Mouse (Mus musculus) MEL (cell line): ENCODE measurements around the gene Spef2. TPM values are rescaled to one million over a fixed set of nuclear protein-coding genes. Genes with fewer than 3 reads are reported as not detected.
A peak's percentile ranks its signal among the peaks of the same experiment; 100 is the strongest.

Experiments used
- DNase-seq: peaks from one replicate; pipeline ENCODE4 v3.0.0; 2011; ENCODE audit warnings: low read depth, low spot score
- H3K27ac ChIP-seq: 2 replicates; pipeline ENCODE4 v1.5.1; 2012; ENCODE audit warnings: low read depth, mild to moderate bottlenecking, control low read depth, low read length, moderate library complexity; ENCODE audit not compliant: control insufficient read depth
- H3K27me3 ChIP-seq, 2 experiments: fragments of 150-350 bp in 1 of 2; sonication (generic) in 1 of 2; 2 replicates each; pipeline ENCODE4 v1.6.1; 2012; ENCODE audit warnings: low read length in 2 of 2, mild to moderate bottlenecking in 2 of 2, improper control_type of control experiment in 1 of 2, moderate library complexity in 1 of 2; ENCODE audit not compliant: insufficient read depth in 2 of 2, control insufficient read depth in 1 of 2
- H3K36me3 ChIP-seq, 2 experiments: 2 replicates each; pipeline ENCODE4 v1.6.1; 2012 to 2014; ENCODE audit warnings: low read length in 2 of 2, improper control_type of control experiment in 1 of 2, inconsistent platforms in 1 of 2, mild to moderate bottlenecking in 1 of 2; ENCODE audit not compliant: insufficient read depth in 2 of 2, control insufficient read depth in 1 of 2
- H3K4me1 ChIP-seq, 2 experiments: fragments of 150-350 bp in 1 of 2; sonication (generic) in 1 of 2; 2 replicates each; pipeline ENCODE4 v1.6.1; 2012; ENCODE audit warnings: low read length in 2 of 2, improper control_type of control experiment in 1 of 2, mild to moderate bottlenecking in 1 of 2; ENCODE audit not compliant: insufficient read depth in 2 of 2, control insufficient read depth in 1 of 2
- H3K4me3 ChIP-seq, 2 experiments: fragments of 150-350 bp in 1 of 2; sonication (generic) in 1 of 2; 2 replicates each; pipeline ENCODE4 v1.5.1; 2012; ENCODE audit warnings: low read depth in 2 of 2, low read length in 2 of 2, mild to moderate bottlenecking in 2 of 2, moderate library complexity in 2 of 2, control low read depth in 1 of 2, improper control_type of control experiment in 1 of 2; ENCODE audit not compliant: control insufficient read depth in 1 of 2, insufficient read depth in 1 of 2
- H3K79me2 ChIP-seq: 2 replicates; pipeline ENCODE4 v1.6.1; 2012; ENCODE audit warnings: mild to moderate bottlenecking, low read length, moderate library complexity; ENCODE audit not compliant: control insufficient read depth, poor library complexity, insufficient read depth
- H3K9ac ChIP-seq: 2 replicates; pipeline ENCODE4 v1.6.1; 2012; ENCODE audit warnings: low read depth, mild to moderate bottlenecking, control low read depth, low read length, moderate library complexity; ENCODE audit not compliant: control insufficient read depth, poor library complexity, severe bottlenecking
- H3K9me3 ChIP-seq: fragments of 150-350 bp; sonication (generic); replicated peaks from 2 replicates; pipeline ENCODE4 v1.6.1; 2012; ENCODE audit warnings: mild to moderate bottlenecking, low read length, improper control_type of control experiment, moderate library complexity; ENCODE audit not compliant: insufficient read depth
- BHLHE40 ChIP-seq: IDR thresholded peaks from 2 replicates; pipeline ENCODE4 v1.6.1; 2012; ENCODE audit warnings: low read depth, mild to moderate bottlenecking, inconsistent platforms, low read length, improper control_type of control experiment, borderline replicate concordance
- CHD2 ChIP-seq: IDR thresholded peaks from 2 replicates; pipeline ENCODE4 v1.6.1; 2011; ENCODE audit warnings: low read length, improper control_type of control experiment
- EP300 ChIP-seq, 2 experiments: IDR thresholded peaks; 2 replicates each; pipeline ENCODE4 v1.6.1; 2011; ENCODE audit warnings: improper control_type of control experiment in 2 of 2, low read length in 2 of 2, low read depth in 1 of 2, mild to moderate bottlenecking in 1 of 2
- ETS1 ChIP-seq: IDR thresholded peaks from 2 replicates; pipeline ENCODE4 v1.6.1; 2012; ENCODE audit warnings: low read depth, mild to moderate bottlenecking, inconsistent platforms, low read length, improper control_type of control experiment, moderate library complexity
- GATA1 ChIP-seq: IDR thresholded peaks from 2 replicates; pipeline ENCODE4 v1.6.1; 2011; ENCODE audit warnings: low read depth, low read length, improper control_type of control experiment
- HCFC1 ChIP-seq: IDR thresholded peaks from 2 replicates; pipeline ENCODE4 v1.6.1; 2012; ENCODE audit warnings: low read depth, mild to moderate bottlenecking, inconsistent platforms, low read length, improper control_type of control experiment, moderate library complexity
- MAFK ChIP-seq: IDR thresholded peaks from 2 replicates; pipeline ENCODE4 v1.6.1; 2011; ENCODE audit warnings: low read depth, mild to moderate bottlenecking, low read length, improper control_type of control experiment, borderline replicate concordance
- MAZ ChIP-seq: IDR thresholded peaks from 2 replicates; pipeline ENCODE4 v1.6.1; 2012; ENCODE audit warnings: low read depth, mild to moderate bottlenecking, inconsistent platforms, low read length, improper control_type of control experiment
- POLR2AphosphoS5 ChIP-seq: IDR thresholded peaks from 2 replicates; pipeline ENCODE4 v1.6.1; 2012; ENCODE audit warnings: low read depth, borderline replicate concordance, mild to moderate bottlenecking, inconsistent platforms, low read length, moderate library complexity, mixed read lengths
- RAD21 ChIP-seq: IDR thresholded peaks from 2 replicates; pipeline ENCODE4 v1.6.1; 2011; ENCODE audit warnings: mild to moderate bottlenecking, low read depth, low read length, improper control_type of control experiment
- RCOR1 ChIP-seq: IDR thresholded peaks from 2 replicates; pipeline ENCODE4 v1.6.1; 2012; ENCODE audit warnings: low read depth, mild to moderate bottlenecking, inconsistent platforms, low read length, improper control_type of control experiment
- SIN3A ChIP-seq: IDR thresholded peaks from 2 replicates; pipeline ENCODE4 v1.6.1; 2012; ENCODE audit warnings: low read length, improper control_type of control experiment, inconsistent platforms
- TAL1 ChIP-seq: IDR thresholded peaks from 2 replicates; pipeline ENCODE4 v1.6.1; 2012; ENCODE audit warnings: mild to moderate bottlenecking, inconsistent platforms, low read length, moderate library complexity, mixed read lengths
- TBP ChIP-seq: IDR thresholded peaks from 2 replicates; pipeline ENCODE4 v1.8.0; 2011; ENCODE audit warnings: low read depth, low read length, improper control_type of control experiment
- ZC3H11A ChIP-seq: IDR thresholded peaks from 2 replicates; pipeline ENCODE4 v1.6.1; 2012; ENCODE audit warnings: low read depth, mild to moderate bottlenecking, inconsistent platforms, low read length, improper control_type of control experiment
- ZKSCAN1 ChIP-seq: IDR thresholded peaks from 2 replicates; pipeline ENCODE4 v1.6.1; 2012; ENCODE audit warnings: low read depth, mild to moderate bottlenecking, inconsistent platforms, low read length, improper control_type of control experiment, moderate library complexity
- ZMIZ1 ChIP-seq: IDR thresholded peaks from 2 replicates; pipeline ENCODE4 v1.6.1; 2012; ENCODE audit warnings: low read depth, mild to moderate bottlenecking, inconsistent platforms, low read length, improper control_type of control experiment, moderate library complexity
- ZNF384 ChIP-seq: IDR thresholded peaks from 2 replicates; pipeline ENCODE4 v1.6.1; 2012; ENCODE audit warnings: low read depth, mild to moderate bottlenecking, inconsistent platforms, low read length, improper control_type of control experiment
- polyA plus RNA-seq, 2 experiments: library from polyadenylated mRNA; stranded (reverse) in 1 of 2; unstranded in 1 of 2; fragments of >175 nt in 1 of 2; fragments of >200 nt in 1 of 2; gene quantifications; 2 replicates each; pipeline versions ENCODE4 v1.2.1 to v1.2.4; 2012; ENCODE audit warnings: low replicate concordance in 2 of 2, low read depth in 1 of 2; ENCODE audit not compliant: insufficient read length in 2 of 2, insufficient read depth in 1 of 2, missing spikeins in 1 of 2
- total RNA-seq: library from RNA; depleted of rRNA; stranded (reverse); fragments of 300-350 nt; gene quantifications from 2 replicates; pipeline ENCODE4 v1.2.3, GENCODE M21; 2012

Spef2 gene
- total and polyA plus RNA-seq, 3 experiments = 0.08 TPM; not detected in 2

DNA sequence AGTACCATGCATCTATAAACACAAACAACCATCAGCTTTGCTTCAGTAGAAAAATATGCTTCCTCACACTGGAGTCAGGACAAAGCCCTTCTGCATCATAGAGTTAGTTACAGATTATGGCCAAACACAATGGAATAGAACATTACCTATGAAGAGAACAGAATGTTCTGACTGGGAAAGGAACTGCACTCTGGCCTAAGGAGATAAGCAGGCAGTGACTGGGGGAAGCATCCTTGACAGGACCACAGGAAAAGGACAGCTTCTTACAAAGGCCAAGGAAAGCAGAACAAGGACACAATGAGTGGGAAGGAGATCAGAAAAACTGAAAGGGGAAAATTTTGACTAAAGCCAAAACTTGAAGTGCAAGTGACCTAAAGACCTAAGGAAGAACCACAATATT, 56.9 kb downstream of the Spef2 start:
- TF ChIP-seq ZC3H11A = no peak
- peak; percentile 44 to 48; a peak in 3 of 4 replicates for TF ChIP-seq EP300 (IDR thresholded peaks at IDR 0.05; ENCODE audit: low read depth in 1 of 2, low read length in 2 of 2)
- no peak for TF ChIP-seq RAD21
- TF ChIP-seq MAZ = no peak
- no peak for TF ChIP-seq ZKSCAN1
- no peak for TF ChIP-seq HCFC1
- no peak for TF ChIP-seq ZNF384
- no peak for TF ChIP-seq SIN3A
- no peak for TF ChIP-seq ETS1
- peak; percentile 49 for TF ChIP-seq GATA1
- TF ChIP-seq CHD2 = no peak
- no peak for TF ChIP-seq ZMIZ1
- peak; percentile 28; the same call in 1 of the 2 replicates for TF ChIP-seq RCOR1
- peak; percentile 36; the same call in 1 of the 2 replicates for TF ChIP-seq TAL1
- TF ChIP-seq TBP = no peak
- TF ChIP-seq BHLHE40 = no peak
- TF ChIP-seq POLR2AphosphoS5 = no peak
- H3K4me1 ChIP-seq = peaks cover 8 to 12% of the 10 kb centered on the region in 2 experiments; a peak in 3 of 4 replicates
- H3K27me3 ChIP-seq = no peaks in the 10 kb centered on the region
- no peaks in the 10 kb centered on the region for H3K9me3 ChIP-seq
- H3K27ac ChIP-seq = no peak overlapping the region
- no peak overlapping the region for H3K4me3 ChIP-seq
- peaks cover 0 to 19% of the 10 kb centered on the region in 2 experiments; a peak in 2 of 4 replicates for H3K36me3 ChIP-seq
- H3K9ac ChIP-seq = no peak overlapping the region
- H3K79me2 ChIP-seq = no peaks in the 10 kb centered on the region
- peak; percentile 60 for DNase-seq

DNA sequence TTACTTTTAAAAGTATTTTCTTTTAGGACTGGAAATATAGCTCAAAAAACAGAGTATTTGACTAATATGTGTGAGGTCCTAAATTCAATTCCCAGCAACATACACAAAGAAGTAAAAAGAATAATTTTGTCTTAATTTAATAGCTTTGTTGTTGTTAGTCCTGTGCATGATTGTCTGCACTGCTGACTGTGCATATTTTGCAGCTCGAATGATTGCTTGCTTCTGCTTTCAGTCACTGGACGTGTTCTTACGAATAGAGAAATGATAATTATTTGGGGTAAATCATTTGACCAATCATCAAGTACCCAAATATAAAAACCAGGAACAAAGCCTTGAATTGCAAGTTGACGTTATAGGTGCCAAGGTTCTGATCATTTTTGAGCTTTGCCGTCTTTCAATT, 57.8 kb downstream of the Spef2 start:
- H3K4me1 ChIP-seq = peaks cover 8 to 12% of the 10 kb centered on the region in 2 experiments; a peak in 3 of 4 replicates
- DNase-seq = no peak
- H3K4me3 ChIP-seq = no peak overlapping the region
- no peak overlapping the region for H3K27ac ChIP-seq
- no peaks in the 10 kb centered on the region for H3K79me2 ChIP-seq
- TF ChIP-seq ZMIZ1 (no peak), MAFK (peak; percentile 90; the same call in 1 of the 2 replicates)
- H3K9me3 ChIP-seq = no peaks in the 10 kb centered on the region
- no peak overlapping the region for H3K9ac ChIP-seq
- peaks cover 0 to 19% of the 10 kb centered on the region in 2 experiments; a peak in 2 of 4 replicates for H3K36me3 ChIP-seq
- no peaks in the 10 kb centered on the region for H3K27me3 ChIP-seq
